ENCODE assay signal across 29 mouse cellular contexts in genomic region chr4:45802900-45803299, GRCm38 (mm10). TPM values are rescaled to one million over a fixed set of nuclear protein-coding genes. Genes with fewer than 3 reads are reported as not detected.
A peak's percentile ranks its signal among the peaks of the same experiment; 100 is the strongest.
DNase-seq lines count a peak whose midpoint lies in the region; ATAC-seq and TF ChIP-seq lines count a peak whose summit lies in the region.
"Had no signal": no experiment of that assay in that cellular context is flagged by ENCODE, and none has a peak within 500 bp of the region (broad histone marks: within the 10 kb centered on the region; RNA-seq: fewer than 3 reads in every experiment).

No protein-coding gene starts in this region.

- H3K9me3 ChIP-seq in embryonic facial prominence, embryonic 12.5 days = no peaks in the 10 kb centered on the region
- H3K9me3 ChIP-seq in embryonic facial prominence, embryonic 10.5 days = no peaks in the 10 kb centered on the region
- no peaks in the 10 kb centered on the region for H3K9me3 ChIP-seq in intestine, embryonic 15.5 days
- no peaks in the 10 kb centered on the region for H3K9me3 ChIP-seq in intestine, embryonic 16.5 days (ENCODE audit: control insufficient read depth, low read length)
- H3K9me3 ChIP-seq: embryonic facial prominence, embryonic 13.5 days; embryonic facial prominence, embryonic 15.5 days; forebrain, embryonic 10.5 days; forebrain, embryonic 12.5 days; G1E had no signal

- H3K4me2 ChIP-seq in embryonic facial prominence, embryonic 12.5 days (replicated peaks) = no peak overlapping the region
- H3K4me2 ChIP-seq in intestine, embryonic 15.5 days (replicated peaks) = 0 out of 2 replicates have a peak overlapping the region, but pooled peaks have one; percentile 9
- no peak overlapping the region for H3K4me2 ChIP-seq in intestine, embryonic 16.5 days (ENCODE audit: low read depth, low read length)
- H3K4me2 ChIP-seq: embryonic facial prominence, embryonic 13.5 days; embryonic facial prominence, embryonic 15.5 days; forebrain, embryonic 12.5 days had no signal

- H3K27me3 ChIP-seq in embryonic facial prominence, embryonic 12.5 days = 0 out of 2 replicates have a peak, but pooled peaks cover 3% of the 10 kb centered on the region
- H3K27me3 ChIP-seq in embryonic facial prominence, embryonic 10.5 days (replicated peaks; ENCODE audit: low read depth, poor library complexity, severe bottlenecking) = peaks cover under 1% of the 10 kb centered on the region; the same call in 1 of the 2 replicates
- H3K27me3 ChIP-seq in intestine, embryonic 15.5 days (replicated peaks) = no peaks in the 10 kb centered on the region
- no peaks in the 10 kb centered on the region for H3K27me3 ChIP-seq in intestine, embryonic 16.5 days (replicated peaks; ENCODE audit: control insufficient read depth, insufficient read depth, low read length)
- H3K27me3 ChIP-seq in small intestine, adult 2 months (ENCODE audit: control insufficient read depth, insufficient read depth, low read length) = no peaks in the 10 kb centered on the region
- H3K27me3 ChIP-seq: CH12.LX; embryonic facial prominence, embryonic 15.5 days; forebrain, embryonic 12.5 days; Patski had no signal

- H3K9ac ChIP-seq in embryonic facial prominence, embryonic 12.5 days = no peak overlapping the region
- H3K9ac ChIP-seq in intestine, embryonic 15.5 days = no peak overlapping the region
- no peak overlapping the region for H3K9ac ChIP-seq in intestine, embryonic 16.5 days (ENCODE audit: low read depth, low read length)
- H3K9ac ChIP-seq: embryonic facial prominence, embryonic 13.5 days; embryonic facial prominence, embryonic 15.5 days; forebrain, embryonic 12.5 days had no signal

- H3K4me3 ChIP-seq in embryonic facial prominence, embryonic 12.5 days = no peak overlapping the region
- H3K4me3 ChIP-seq in embryonic facial prominence, embryonic 10.5 days = no peak overlapping the region
- no peak overlapping the region for H3K4me3 ChIP-seq in intestine, embryonic 15.5 days (replicated peaks)
- no peak overlapping the region for H3K4me3 ChIP-seq in intestine, embryonic 16.5 days (ENCODE audit: low read length)
- H3K4me3 ChIP-seq in small intestine, adult 2 months (ENCODE audit: low read depth, low read length) = peak overlapping the region; percentile 55
- H3K4me3 ChIP-seq: embryonic facial prominence, embryonic 13.5 days; embryonic facial prominence, embryonic 15.5 days; erythroblast, embryonic 14.5 days; forebrain, embryonic 10.5 days; forebrain, embryonic 12.5 days had no signal

- H3K36me3 ChIP-seq in embryonic facial prominence, embryonic 12.5 days = no peaks in the 10 kb centered on the region
- H3K36me3 ChIP-seq in embryonic facial prominence, embryonic 10.5 days (replicated peaks) = peaks cover 6% of the 10 kb centered on the region; the same call in 1 of the 2 replicates
- peaks cover 27% of the 10 kb centered on the region for H3K36me3 ChIP-seq in intestine, embryonic 15.5 days
- peaks cover 13% of the 10 kb centered on the region for H3K36me3 ChIP-seq in intestine, embryonic 16.5 days (ENCODE audit: control insufficient read depth, insufficient read depth, low read length)
- peaks cover 46% of the 10 kb centered on the region for H3K36me3 ChIP-seq in small intestine, adult 2 months (ENCODE audit: control insufficient read depth, insufficient read depth, low read length)
- H3K36me3 ChIP-seq: embryonic facial prominence, embryonic 15.5 days; G1E had no signal

- TF ChIP-seq CTCF in small intestine, adult 2 months (IDR thresholded peaks at IDR 0.05; ENCODE audit: extremely low read depth, insufficient read length, insufficient replicate concordance, low read depth, low read length) = no peak

- H3K27ac ChIP-seq in embryonic facial prominence, embryonic 12.5 days = no peak overlapping the region
- no peak overlapping the region for H3K27ac ChIP-seq in embryonic facial prominence, embryonic 10.5 days (replicated peaks)
- H3K27ac ChIP-seq in intestine, embryonic 15.5 days = no peak overlapping the region
- no peak overlapping the region for H3K27ac ChIP-seq in intestine, embryonic 16.5 days (ENCODE audit: low read length)
- no peak overlapping the region for H3K27ac ChIP-seq in small intestine, adult 2 months (ENCODE audit: insufficient read depth, low read depth, low read length)
- H3K27ac ChIP-seq: embryonic facial prominence, embryonic 13.5 days; embryonic facial prominence, embryonic 15.5 days; forebrain, embryonic 10.5 days; forebrain, embryonic 12.5 days had no signal

- H3K4me1 ChIP-seq in embryonic facial prominence, embryonic 12.5 days = peaks cover 7% of the 10 kb centered on the region
- peaks cover 21% of the 10 kb centered on the region for H3K4me1 ChIP-seq in embryonic facial prominence, embryonic 10.5 days
- peaks cover 2% of the 10 kb centered on the region; the same call in 1 of the 2 replicates for H3K4me1 ChIP-seq in intestine, embryonic 15.5 days (replicated peaks)
- peaks cover under 1% of the 10 kb centered on the region; the same call in 1 of the 2 replicates for H3K4me1 ChIP-seq in intestine, embryonic 16.5 days (ENCODE audit: control insufficient read depth, insufficient read depth, low read length)
- H3K4me1 ChIP-seq in small intestine, adult 2 months (ENCODE audit: control insufficient read depth, insufficient read depth, insufficient read length, low read length) = peaks cover 11% of the 10 kb centered on the region
- H3K4me1 ChIP-seq: embryonic facial prominence, embryonic 15.5 days had no signal

- no peak for TF ChIP-seq POLR2A in small intestine, adult 2 months (IDR thresholded peaks at IDR 0.05; ENCODE audit: low read depth, low read length)

- peak; percentile 58; the same call in 1 of the 2 replicates for ATAC-seq in embryonic facial prominence, embryonic 12.5 days (ENCODE audit: insufficient number of reproducible peaks, insufficient read depth, low FRiP score, low TSS enrichment)
- ATAC-seq in intestine, embryonic 15.5 days = no peak
- no peak for ATAC-seq in intestine, embryonic 16.5 days
- ATAC-seq: activated CD4-positive, CD25-positive, alpha-beta regulatory T cell, adult 4 months; CD4-positive, CD25-positive, alpha-beta regulatory T cell, adult 4 months; forebrain, embryonic 14.5 days; forebrain, embryonic 16.5 days; Patski had no signal

- no peak for DNase-seq in embryonic facial prominence, embryonic 10.5 days (ENCODE audit: low spot score)
- no peak for DNase-seq in lung, postnatal 36 days
- DNase-seq: adrenal gland, adult 8-10 months; adrenal gland, postnatal 14 days; adrenal gland, postnatal 36 days; B cell, adult 2 months; cerebellum, adult 11 months; cerebellum, adult 18-20 months; cerebellum, adult 8-10 months; cerebellum, adult 9-11 months; cerebellum, postnatal 14 days; cerebellum, postnatal 36 days; embryo, embryonic 11 days had no signal

- WGBS in embryonic facial prominence, embryonic 12.5 days = 95% methylated on average over 14 of the region's 14 CpGs
- 94% methylated on average over 14 of the region's 14 CpGs for WGBS in embryonic facial prominence, embryonic 10.5 days
- 94% methylated on average over 14 of the region's 14 CpGs for WGBS in intestine, embryonic 15.5 days
- 95% methylated on average over 14 of the region's 14 CpGs for WGBS in intestine, embryonic 16.5 days
- WGBS in small intestine, adult 2 months = 39% methylated on average over 14 of the region's 14 CpGs

RNA-seq across cellular contexts. Expression of gene Aldh1b1, which starts 4.1 kb away (rescaled TPM):
- 3.8 and 5.3 TPM in 2 replicates for polyA plus RNA-seq in embryonic facial prominence, embryonic 12.5 days (2016; fragmentation: Nextera tagmentation; extraction: Ambion mirVana)
- polyA plus RNA-seq in embryonic facial prominence, embryonic 10.5 days (2016; fragmentation: Nextera tagmentation; extraction: Ambion mirVana) = 5.0 and 5.2 TPM in 2 replicates
- polyA plus RNA-seq in intestine, embryonic 15.5 days (2015; fragmentation: Nextera tagmentation; extraction: Ambion mirVana) = 428 and 484 TPM in 2 replicates
- 638 and 702 TPM in 2 replicates for polyA plus RNA-seq in intestine, embryonic 16.5 days (2015; fragmentation: Nextera tagmentation; extraction: Ambion mirVana)
- 55.3 and 276 TPM in 2 replicates for polyA plus RNA-seq in small intestine, adult 2 months (2012; rRNA removed)
- polyA plus RNA-seq: G1E had no signal

RNA-seq across cellular contexts. Expression of gene Igfbpl1, which starts 23.8 kb away (rescaled TPM):
- 2.8 and 3.8 TPM in 2 replicates for polyA plus RNA-seq in embryonic facial prominence, embryonic 12.5 days (2016; fragmentation: Nextera tagmentation; extraction: Ambion mirVana)
- polyA plus RNA-seq in embryonic facial prominence, embryonic 10.5 days (2016; fragmentation: Nextera tagmentation; extraction: Ambion mirVana) = 3.9 and 5.4 TPM in 2 replicates
- polyA plus RNA-seq in intestine, embryonic 15.5 days (2015; fragmentation: Nextera tagmentation; extraction: Ambion mirVana) = 0.42 and 0.53 TPM in 2 replicates
- polyA plus RNA-seq in intestine, embryonic 16.5 days (2015; fragmentation: Nextera tagmentation; extraction: Ambion mirVana) = 0.24 and 0.34 TPM in 2 replicates
- polyA plus RNA-seq in small intestine, adult 2 months (2012; rRNA removed) = 0.42 TPM in 1 of 2 replicates, not detected in the other
- polyA plus RNA-seq: activated CD4-positive, CD25-positive, alpha-beta regulatory T cell, adult 4 months; CD4-positive, CD25-positive, alpha-beta regulatory T cell, adult 4 months; erythroblast, embryonic 14.5 days; G1E; Patski had no signal

RNA-seq across cellular contexts. Expression of gene Stra6l, which starts 45.6 kb away (rescaled TPM):
- polyA plus RNA-seq in embryonic facial prominence, embryonic 12.5 days (2016; fragmentation: Nextera tagmentation; extraction: Ambion mirVana) = 0.13 and 0.15 TPM in 2 replicates
- 0.09 and 0.21 TPM in 2 replicates for polyA plus RNA-seq in embryonic facial prominence, embryonic 10.5 days (2016; fragmentation: Nextera tagmentation; extraction: Ambion mirVana)
- polyA plus RNA-seq in intestine, embryonic 15.5 days (2015; fragmentation: Nextera tagmentation; extraction: Ambion mirVana) = 6.6 and 7.1 TPM in 2 replicates
- polyA plus RNA-seq in intestine, embryonic 16.5 days (2015; fragmentation: Nextera tagmentation; extraction: Ambion mirVana) = 9.7 and 13.3 TPM in 2 replicates
- 2.3 and 7.1 TPM in 2 replicates for polyA plus RNA-seq in small intestine, adult 2 months (2012; rRNA removed)
- polyA plus RNA-seq: embryonic facial prominence, embryonic 13.5 days; erythroblast, embryonic 14.5 days; G1E had no signal
